Mouse (Mus musculus): Measurements from ENCODE around the gene Prss46. TPM values are rescaled to one million over a fixed set of nuclear protein-coding genes. Genes with fewer than 3 reads are reported as not detected.

Prss46 gene
- polyA plus RNA-seq, 1 experiment from 2014 or later = not detected

- Histone ChIP-seq H3K27ac (replicated peaks; ENCODE audit: low read depth, low read length) (no peak overlapping the region), H3K9me3 (ENCODE audit: control insufficient read depth, low read length) (no peaks in the 10 kb centered on the region), H3K4me3 (ENCODE audit: low read depth, low read length) (0 out of 2 replicates have a peak overlapping the region, but pooled peaks have one; percentile 17), H3K27me3 (ENCODE audit: control insufficient read depth, insufficient read depth, low read length) (peaks cover 23% of the 10 kb centered on the region), H3K36me3 (ENCODE audit: control insufficient read depth, insufficient read depth, low read length) (no peaks in the 10 kb centered on the region), H3K4me1 (ENCODE audit: control insufficient read depth, insufficient read depth, low read length) (peaks cover 20% of the 10 kb centered on the region), H3K9ac (ENCODE audit: low read length) (peak overlapping the region; percentile 37; the same call in 1 of the 2 replicates), H3K4me2 (ENCODE audit: low read depth, severe bottlenecking) (peak overlapping the region; percentile 58)
- ATAC-seq (ENCODE audit: insufficient number of reproducible peaks, low FRiP score, low TSS enrichment, low read depth) (peak; percentile 52; the same call in 1 of the 2 replicates), DNase-seq (ENCODE audit: low spot score) (peak; percentile 48)
- 8% methylated on average over 40 of the region's 40 CpGs for WGBS
Measured at GRCm38 (mm10) chr9:110873681-110874659, 29.7 kb downstream of the Prss46 start.

DNA sequence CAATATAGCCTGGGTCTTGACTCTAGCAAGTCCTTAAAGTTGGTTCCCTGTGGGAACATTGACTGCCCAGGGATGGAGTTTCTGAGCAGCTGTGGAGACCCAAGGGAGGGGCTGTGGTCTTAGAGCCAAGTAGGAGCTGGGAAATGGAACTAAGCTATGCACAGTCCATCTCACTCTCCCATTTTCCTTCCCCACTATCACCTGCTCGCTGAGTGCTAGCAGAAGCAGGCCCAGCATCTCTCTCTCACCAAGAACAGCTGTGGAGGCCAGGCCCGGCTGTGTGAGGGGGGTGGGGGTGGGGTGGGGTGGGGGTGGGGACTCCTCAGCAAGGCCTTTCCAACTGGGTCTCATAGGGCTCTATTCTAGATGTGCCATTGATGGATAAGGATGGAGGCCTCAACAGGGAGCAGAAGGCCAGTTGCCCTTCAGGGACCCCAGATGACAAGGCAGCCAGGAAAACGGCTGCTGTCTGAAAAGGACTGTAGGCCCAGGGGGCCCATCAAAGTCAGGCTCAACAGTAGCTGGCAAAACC is 30.4 kb downstream of the Prss46 start:
- no peaks in the 10 kb centered on the region for H3K9me3 ChIP-seq (ENCODE audit: control insufficient read depth, low read length)
- no peak overlapping the region for H3K4me3 ChIP-seq (ENCODE audit: low read depth, low read length)
- WGBS = 13% methylated on average over 3 of the region's 3 CpGs
- no peak for DNase-seq (ENCODE audit: low spot score)
- H3K27me3 ChIP-seq (ENCODE audit: control insufficient read depth, insufficient read depth, low read length) = peaks cover 28% of the 10 kb centered on the region
- peaks cover 22% of the 10 kb centered on the region for H3K4me1 ChIP-seq (ENCODE audit: control insufficient read depth, insufficient read depth, low read length)
- H3K9ac ChIP-seq (ENCODE audit: low read length) = no peak overlapping the region
- H3K27ac ChIP-seq (replicated peaks; ENCODE audit: low read depth, low read length) = no peak overlapping the region
- H3K36me3 ChIP-seq (ENCODE audit: control insufficient read depth, insufficient read depth, low read length) = no peaks in the 10 kb centered on the region
- H3K4me2 ChIP-seq (ENCODE audit: low read depth, severe bottlenecking) = no peak overlapping the region
- no peak for ATAC-seq (ENCODE audit: insufficient number of reproducible peaks, low FRiP score, low TSS enrichment, low read depth)

- Histone ChIP-seq H3K4me2 (ENCODE audit: low read depth, severe bottlenecking) (no peak overlapping the region), H3K36me3 (ENCODE audit: control insufficient read depth, insufficient read depth, low read length) (no peaks in the 10 kb centered on the region), H3K27ac (replicated peaks; ENCODE audit: low read depth, low read length) (no peak overlapping the region), H3K27me3 (ENCODE audit: control insufficient read depth, insufficient read depth, low read length) (peaks cover 32% of the 10 kb centered on the region), H3K9me3 (ENCODE audit: control insufficient read depth, low read length) (no peaks in the 10 kb centered on the region), H3K4me1 (ENCODE audit: control insufficient read depth, insufficient read depth, low read length) (peaks cover 22% of the 10 kb centered on the region), H3K9ac (ENCODE audit: low read length) (no peak overlapping the region), H3K4me3 (ENCODE audit: low read depth, low read length) (no peak overlapping the region)
- DNase-seq (ENCODE audit: low spot score) (no peak), ATAC-seq (ENCODE audit: insufficient number of reproducible peaks, low FRiP score, low TSS enrichment, low read depth) (no peak)
- WGBS = 16% methylated on average over 5 of the region's 6 CpGs
Measured at GRCm38 (mm10) chr9:110875288-110875695, 31.0 kb downstream of the Prss46 start.

- DNase-seq (ENCODE audit: low spot score) (no peak), ATAC-seq (ENCODE audit: insufficient number of reproducible peaks, low FRiP score, low TSS enrichment, low read depth) (no peak)
- Histone ChIP-seq H3K4me1 (ENCODE audit: control insufficient read depth, insufficient read depth, low read length) (peaks cover 22% of the 10 kb centered on the region), H3K4me3 (ENCODE audit: low read depth, low read length) (no peak overlapping the region), H3K36me3 (ENCODE audit: control insufficient read depth, insufficient read depth, low read length) (no peaks in the 10 kb centered on the region), H3K27ac (replicated peaks; ENCODE audit: low read depth, low read length) (no peak overlapping the region), H3K9ac (ENCODE audit: low read length) (no peak overlapping the region), H3K27me3 (ENCODE audit: control insufficient read depth, insufficient read depth, low read length) (peaks cover 41% of the 10 kb centered on the region), H3K4me2 (ENCODE audit: low read depth, severe bottlenecking) (no peak overlapping the region), H3K9me3 (ENCODE audit: control insufficient read depth, low read length) (no peaks in the 10 kb centered on the region)
- 87% methylated on average over 1 of the region's 1 CpGs for WGBS
Measured at GRCm38 (mm10) chr9:110877353-110877752, 33.0 kb downstream of the Prss46 start.

- 87% methylated on average over 5 of the region's 5 CpGs for WGBS
- no peak overlapping the region for H3K27ac ChIP-seq (replicated peaks; ENCODE audit: low read depth, low read length)
- no peaks in the 10 kb centered on the region for H3K9me3 ChIP-seq (ENCODE audit: control insufficient read depth, low read length)
- ATAC-seq (ENCODE audit: insufficient number of reproducible peaks, low FRiP score, low TSS enrichment, low read depth) (no peak), DNase-seq (ENCODE audit: low spot score) (no peak)
- H3K4me2 ChIP-seq (ENCODE audit: low read depth, severe bottlenecking) = no peak overlapping the region
- no peak overlapping the region for H3K4me3 ChIP-seq (ENCODE audit: low read depth, low read length)
- peaks cover 22% of the 10 kb centered on the region for H3K4me1 ChIP-seq (ENCODE audit: control insufficient read depth, insufficient read depth, low read length)
- H3K36me3 ChIP-seq (ENCODE audit: control insufficient read depth, insufficient read depth, low read length) = no peaks in the 10 kb centered on the region
- peaks cover 37% of the 10 kb centered on the region for H3K27me3 ChIP-seq (ENCODE audit: control insufficient read depth, insufficient read depth, low read length)
- no peak overlapping the region for H3K9ac ChIP-seq (ENCODE audit: low read length)
Measured at GRCm38 (mm10) chr9:110877888-110878287, 33.6 kb downstream of the Prss46 start.

DNA sequence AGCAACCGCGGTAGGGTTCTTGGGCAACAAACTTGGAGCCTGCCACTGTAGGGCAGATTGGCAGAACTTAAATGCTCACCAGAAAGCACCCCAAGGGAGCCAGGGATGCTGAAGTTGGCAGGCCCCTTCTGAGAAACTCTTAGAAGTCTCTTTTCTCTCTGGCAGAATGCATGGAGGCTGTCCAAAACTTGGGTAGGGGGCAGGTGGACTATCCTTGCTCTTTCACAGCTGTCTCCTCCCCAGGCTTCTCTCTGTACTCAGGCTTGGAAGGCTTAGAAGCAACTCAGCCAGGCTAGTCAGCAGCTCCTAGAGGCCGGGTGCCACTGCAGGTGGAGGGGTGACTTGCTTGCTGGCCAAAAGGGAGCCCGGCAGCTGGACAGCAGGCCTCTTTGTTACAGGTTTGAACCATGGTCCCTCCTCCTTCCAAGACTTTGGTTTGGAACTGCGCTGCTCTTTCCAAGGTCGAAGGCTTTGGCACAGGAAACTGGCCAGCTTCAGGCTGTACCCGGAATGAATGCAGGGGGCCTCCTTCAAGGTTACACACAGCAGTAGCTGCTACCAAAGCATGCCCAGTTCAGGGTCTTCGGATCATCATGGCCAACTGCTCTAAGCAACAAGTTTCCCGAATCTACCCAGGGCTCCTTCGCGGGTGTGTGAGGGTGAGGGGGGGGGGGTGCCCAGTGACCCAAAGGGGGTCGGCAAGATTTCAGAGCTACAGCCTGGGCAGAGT is 35.0 kb downstream of the Prss46 start, which contains the start of gene Als2cl:
Als2cl (plus strand) TSS at position 680 of the 730 bp plus-strand sequence.
- peak; percentile 10; the same call in 1 of the 2 replicates for ATAC-seq (ENCODE audit: insufficient number of reproducible peaks, low FRiP score, low TSS enrichment, low read depth)
- Histone ChIP-seq H3K9me3 (ENCODE audit: control insufficient read depth, low read length) (no peaks in the 10 kb centered on the region), H3K4me1 (ENCODE audit: control insufficient read depth, insufficient read depth, low read length) (peaks cover 14% of the 10 kb centered on the region), H3K4me3 (ENCODE audit: low read depth, low read length) (peak within 1 kb of the TSS; percentile 54), H3K9ac (ENCODE audit: low read length) (peak within 1 kb of the TSS; percentile 66), H3K36me3 (ENCODE audit: control insufficient read depth, insufficient read depth, low read length) (no peaks in the 10 kb centered on the region), H3K27ac (replicated peaks; ENCODE audit: low read depth, low read length) (no peak within 1 kb of the TSS), H3K4me2 (ENCODE audit: low read depth, severe bottlenecking) (peak within 1 kb of the TSS; percentile 96), H3K27me3 (ENCODE audit: control insufficient read depth, insufficient read depth, low read length) (peaks cover 23% of the 10 kb centered on the region)
- 16% methylated on average over 12 of the region's 12 CpGs for WGBS
- peak; percentile 41 for DNase-seq (ENCODE audit: low spot score)

GRCm38 (mm10) chr9:110879998-110880561 is 35.8 kb downstream of the Prss46 start, which contains the start of gene Tmie:
TSS of gene Tmie (minus strand) at chr9:110880113.
- WGBS = under 1% methylated on average over 57 of the region's 57 CpGs
- no peak within 1 kb of the TSS for H3K27ac ChIP-seq (replicated peaks; ENCODE audit: low read depth, low read length)
- peak within 1 kb of the TSS; percentile 66 for H3K9ac ChIP-seq (ENCODE audit: low read length)

More at GRCm38 (mm10) chr9:110879998-110880561, 35.8 kb downstream of the Prss46 start, which contains the start of gene Tmie:
- peak within 1 kb of the TSS; percentile 96 for H3K4me2 ChIP-seq (ENCODE audit: low read depth, severe bottlenecking)
- peak within 1 kb of the TSS; percentile 54 for H3K4me3 ChIP-seq (ENCODE audit: low read depth, low read length)
- DNase-seq (ENCODE audit: low spot score) = peak; percentile 67
- no peaks in the 10 kb centered on the region for H3K9me3 ChIP-seq (ENCODE audit: control insufficient read depth, low read length)
- peaks cover 23% of the 10 kb centered on the region for H3K27me3 ChIP-seq (ENCODE audit: control insufficient read depth, insufficient read depth, low read length)
- ATAC-seq (ENCODE audit: insufficient number of reproducible peaks, low FRiP score, low TSS enrichment, low read depth) = peak; percentile 68; the same call in 1 of the 2 replicates
- H3K4me1 ChIP-seq (ENCODE audit: control insufficient read depth, insufficient read depth, low read length) = peaks cover 7% of the 10 kb centered on the region; the same call in 1 of the 2 replicates
- H3K36me3 ChIP-seq (ENCODE audit: control insufficient read depth, insufficient read depth, low read length) = no peaks in the 10 kb centered on the region

Measured in limb, embryonic 11.5 days (tissue).